Mouse (Mus musculus) heart, embryonic 14.5 days (tissue): Measurements from ENCODE around the gene Acy3. TPM values are rescaled to one million over a fixed set of nuclear protein-coding genes. Genes with fewer than 3 reads are reported as not detected.
A peak's percentile ranks its signal among the peaks of the same experiment; 100 is the strongest.

Experiments
- ATAC-seq: fragments of 200-750 bp; cut with Nextera tagmentation; 2 replicates; pipeline ENCODE4 v1.8.0; 2017; ENCODE audit warnings: low read depth, moderate TSS enrichment; ENCODE audit not compliant: insufficient number of reproducible peaks, insufficient read depth, low FRiP score
- H3K27ac ChIP-seq, 2 experiments: fragments of 200-500 bp in 1 of 2; fragments of 300-500 bp in 1 of 2; sonication (generic) in 1 of 2; replicated peaks in 1 of 2; 2 replicates each; pipeline ENCODE4 v1.5.1; 2012 to 2014; ENCODE audit warnings: low read depth in 2 of 2, low read length in 2 of 2, control low read depth in 1 of 2, mild to moderate bottlenecking in 1 of 2, mixed read lengths in 1 of 2; ENCODE audit not compliant: control insufficient read depth in 1 of 2, insufficient read depth in 1 of 2
- H3K27me3 ChIP-seq: fragments of 300-500 bp; sonication (generic); 2 replicates; pipeline ENCODE4 v1.6.1; 2014; ENCODE audit warnings: mild to moderate bottlenecking, low read length, control low read depth; ENCODE audit not compliant: control insufficient read depth, insufficient read depth
- H3K36me3 ChIP-seq: fragments of 300-500 bp; sonication (generic); 2 replicates; pipeline ENCODE4 v1.6.1; 2014; ENCODE audit warnings: mild to moderate bottlenecking, control low read depth, low read length, mixed read lengths; ENCODE audit not compliant: control insufficient read depth, insufficient read depth
- H3K4me1 ChIP-seq, 2 experiments: fragments of 200-500 bp in 1 of 2; fragments of 300-500 bp in 1 of 2; sonication (generic) in 1 of 2; 2 replicates each; pipeline ENCODE4 v1.6.1; 2012 to 2014; ENCODE audit warnings: low read length in 2 of 2, control low read depth in 1 of 2, mixed read lengths in 1 of 2; ENCODE audit not compliant: control insufficient read depth in 2 of 2, insufficient read depth in 2 of 2
- H3K4me2 ChIP-seq: fragments of 300-500 bp; sonication (generic); 2 replicates; pipeline ENCODE4 v1.6.1; 2014; ENCODE audit warnings: mild to moderate bottlenecking, low read length
- H3K4me3 ChIP-seq, 2 experiments: fragments of 200-500 bp in 1 of 2; fragments of 300-500 bp in 1 of 2; sonication (generic) in 1 of 2; 2 replicates each; pipeline ENCODE4 v1.5.1; 2012 to 2014; ENCODE audit warnings: low read length in 2 of 2, mild to moderate bottlenecking in 2 of 2, control low read depth in 1 of 2, low read depth in 1 of 2, moderate library complexity in 1 of 2; ENCODE audit not compliant: control insufficient read depth in 1 of 2, insufficient read depth in 1 of 2
- H3K9ac ChIP-seq: fragments of 300-500 bp; sonication (generic); 2 replicates; pipeline ENCODE4 v1.6.1; 2014; ENCODE audit warnings: mild to moderate bottlenecking, low read length
- H3K9me3 ChIP-seq: fragments of 300-500 bp; sonication (generic); 2 replicates; pipeline ENCODE4 v1.6.1; 2016; ENCODE audit warnings: low read length, control low read depth; ENCODE audit not compliant: control insufficient read depth
- WGBS: fragments of 180-500 bp; shearing (Covaris S2); extraction: QIAGEN DNeasy Blood & Tissue Kit; methylation state at CpG from one replicate; pipeline ENCODE4 v1.1.7; 2014; 5-methylcytosine and 5-hydroxymethylcytosine counted together
- polyA plus RNA-seq: library from polyadenylated mRNA; unstranded; fragments of >200 nt; fragmentation: Nextera tagmentation; extraction: Ambion mirVana; gene quantifications from 2 replicates; pipeline ENCODE4 v1.2.1, GENCODE M21; 2014

The Acy3 gene
- 13.1 and 14.5 TPM in 2 replicates for polyA plus RNA-seq

GRCm38 (mm10) chr19:3986334-3986733, at the start of gene Acy3:
Gene Acy3 (plus strand): TSS chr19:3986570.
- H3K27ac ChIP-seq = peak within 1 kb of the TSS; percentile 71 to 75
- no peak within 1 kb of the TSS; a peak in 1 of 4 replicates for H3K4me3 ChIP-seq
- H3K9ac ChIP-seq = peak within 1 kb of the TSS; percentile 59; the same call in 1 of the 2 replicates
- H3K4me1 ChIP-seq = peaks cover 21 to 26% of the 10 kb centered on the region in 2 experiments
- H3K9me3 ChIP-seq = no peaks in the 10 kb centered on the region
- WGBS = 10% methylated on average over 8 of the region's 8 CpGs
- H3K36me3 ChIP-seq = no peaks in the 10 kb centered on the region
- H3K4me2 ChIP-seq = peak within 1 kb of the TSS; percentile 51
- no peaks in the 10 kb centered on the region for H3K27me3 ChIP-seq
- ATAC-seq = peak; percentile 67

- H3K4me2 ChIP-seq = no peak overlapping the region
- H3K27me3 ChIP-seq = peaks cover 6% of the 10 kb centered on the region; the same call in 1 of the 2 replicates
- H3K36me3 ChIP-seq = no peaks in the 10 kb centered on the region
- peaks cover 8 to 11% of the 10 kb centered on the region in 2 experiments for H3K4me1 ChIP-seq
- no peak overlapping the region for H3K4me3 ChIP-seq
- ATAC-seq = no peak
- H3K9me3 ChIP-seq = no peaks in the 10 kb centered on the region
- H3K27ac ChIP-seq = no peak overlapping the region
- WGBS = 75% methylated on average over 7 of the region's 7 CpGs
- no peak overlapping the region for H3K9ac ChIP-seq
Measured at GRCm38 (mm10) chr19:3942315-3942714, 44.1 kb upstream of the Acy3 start.

- no peaks in the 10 kb centered on the region for H3K36me3 ChIP-seq
- H3K4me1 ChIP-seq = peaks cover 8 to 11% of the 10 kb centered on the region in 2 experiments
- H3K27ac ChIP-seq = no peak overlapping the region
- peak overlapping the region; percentile 7 to 24; a peak in 3 of 4 replicates for H3K4me3 ChIP-seq
- no peaks in the 10 kb centered on the region for H3K9me3 ChIP-seq
- peak overlapping the region; percentile 56 for H3K4me2 ChIP-seq
- no peak for ATAC-seq
- peaks cover 6% of the 10 kb centered on the region; the same call in 1 of the 2 replicates for H3K27me3 ChIP-seq
- 17% methylated on average over 27 of the region's 27 CpGs for WGBS
- H3K9ac ChIP-seq = no peak overlapping the region
Measured at GRCm38 (mm10) chr19:3942986-3943735, 43.2 kb upstream of the Acy3 start.

GRCm38 (mm10) chr19:3945872-3946564, 40.4 kb upstream of the Acy3 start:
- no peaks in the 10 kb centered on the region for H3K36me3 ChIP-seq
- H3K9ac ChIP-seq = no peak overlapping the region
- H3K9me3 ChIP-seq = no peaks in the 10 kb centered on the region
- H3K4me2 ChIP-seq = no peak overlapping the region
- ATAC-seq = peak; percentile 83
- peak overlapping the region; percentile 21 to 62; a peak in 3 of 4 replicates for H3K27ac ChIP-seq
- H3K4me1 ChIP-seq = peaks cover 8 to 11% of the 10 kb centered on the region in 2 experiments
- no peak overlapping the region for H3K4me3 ChIP-seq
- H3K27me3 ChIP-seq = peaks cover 6% of the 10 kb centered on the region; the same call in 1 of the 2 replicates
- 13% methylated on average over 10 of the region's 10 CpGs for WGBS

- WGBS = 8% methylated on average over 2 of the region's 2 CpGs
- Histone ChIP-seq H3K4me1 (peaks cover 8 to 11% of the 10 kb centered on the region in 2 experiments), H3K36me3 (no peaks in the 10 kb centered on the region), H3K9ac (no peak overlapping the region), H3K27ac (no peak overlapping the region), H3K9me3 (no peaks in the 10 kb centered on the region), H3K4me3 (no peak overlapping the region), H3K27me3 (peaks cover 6% of the 10 kb centered on the region; the same call in 1 of the 2 replicates), H3K4me2 (no peak overlapping the region)
- no peak for ATAC-seq
Measured at GRCm38 (mm10) chr19:3946715-3947114, 39.7 kb upstream of the Acy3 start.

- Histone ChIP-seq H3K27me3 (no peaks in the 10 kb centered on the region), H3K36me3 (no peaks in the 10 kb centered on the region), H3K9ac (no peak overlapping the region), H3K4me1 (peaks cover 8 to 11% of the 10 kb centered on the region in 2 experiments), H3K9me3 (no peaks in the 10 kb centered on the region), H3K27ac (no peak overlapping the region), H3K4me3 (no peak overlapping the region), H3K4me2 (no peak overlapping the region)
- no peak for ATAC-seq
- 72% methylated on average over 3 of the region's 3 CpGs for WGBS
Measured at GRCm38 (mm10) chr19:3947813-3948212, 38.6 kb upstream of the Acy3 start.

GRCm38 (mm10) chr19:3948546-3948945, 37.8 kb upstream of the Acy3 start:
- Histone ChIP-seq H3K4me3 (no peak overlapping the region), H3K27me3 (no peaks in the 10 kb centered on the region), H3K4me2 (no peak overlapping the region), H3K4me1 (peaks cover 6 to 11% of the 10 kb centered on the region in 2 experiments), H3K27ac (no peak overlapping the region), H3K9ac (no peak overlapping the region), H3K36me3 (no peaks in the 10 kb centered on the region), H3K9me3 (no peaks in the 10 kb centered on the region)
- no peak for ATAC-seq
- WGBS = 70% methylated on average over 14 of the region's 14 CpGs
